Mouse (Mus musculus) frontal cortex, adult (tissue): ENCODE measurements at regions not wholly inside any gene's neighbourhood (a gene's known extent, or its start where the extent isn't known, plus 50 kb on each side); places are given as distances from the start of the nearest gene placed in this dataset.

Source experiments
- ATAC-seq: cut with Nextera tagmentation; 2 replicates; pipeline ENCODE4 v1.9.2; 2017; ENCODE audit warnings: mild to moderate bottlenecking, moderate library complexity, mixed read lengths; ENCODE audit not compliant: low TSS enrichment

GRCm38 (mm10) chr5:4597471-4597870 lies 160.4 kb downstream of the Fzd1 start:
- no peak for ATAC-seq

GRCm38 (mm10) chr5:4595010-4595409 lies 162.8 kb downstream of the Fzd1 start:
- ATAC-seq, result no peak

- ATAC-seq, result no peak
These were observed 163.3 kb downstream of the Fzd1 start for GRCm38 (mm10) chr5:4594562-4594961.

- ATAC-seq, result peak; percentile 96
These were observed 164.0 kb downstream of the Fzd1 start for GRCm38 (mm10) chr5:4593638-4594381.

GRCm38 (mm10) chr5:4591721-4592120 lies 166.1 kb downstream of the Fzd1 start:
- no peak for ATAC-seq

GRCm38 (mm10) chr5:4582702-4583475 lies 174.9 kb downstream of the Fzd1 start:
- ATAC-seq, result no peak

GRCm38 (mm10) chr5:4580185-4580839 lies 177.5 kb downstream of the Fzd1 start:
- ATAC-seq, result no peak

GRCm38 (mm10) chr5:4578856-4579255 lies 179.0 kb downstream of the Fzd1 start:
- peak; percentile 86 for ATAC-seq

- peak; percentile 85 for ATAC-seq
These were observed 180.7 kb downstream of the Fzd1 start for GRCm38 (mm10) chr5:4577179-4577578.

- no peak for ATAC-seq
These were observed 194.0 kb downstream of the Fzd1 start for GRCm38 (mm10) chr5:4563862-4564261.

- ATAC-seq, result no peak
These were observed 196.2 kb downstream of the Fzd1 start for GRCm38 (mm10) chr5:4561661-4562060.

GRCm38 (mm10) chr5:4561139-4561470 lies 196.7 kb downstream of the Fzd1 start:
- ATAC-seq, result no peak

GRCm38 (mm10) chr5:4560370-4561138 lies 197.3 kb downstream of the Fzd1 start:
- no peak for ATAC-seq

GRCm38 (mm10) chr5:4554972-4555371 lies 202.9 kb downstream of the Fzd1 start:
- ATAC-seq, result no peak

GRCm38 (mm10) chr5:4538572-4538971 lies 219.3 kb downstream of the Fzd1 start:
- ATAC-seq, result peak; percentile 52

- ATAC-seq, result no peak
These were observed 221.0 kb downstream of the Fzd1 start for GRCm38 (mm10) chr5:4536790-4537189.

GRCm38 (mm10) chr5:4535951-4536350 lies 221.9 kb downstream of the Fzd1 start:
- ATAC-seq, result no peak

GRCm38 (mm10) chr5:4534512-4534911 lies 223.3 kb downstream of the Fzd1 start:
- ATAC-seq, result no peak

- ATAC-seq, result peak; percentile 50; the same call in 1 of the 2 replicates
These were observed 227.4 kb downstream of the Fzd1 start for GRCm38 (mm10) chr5:4530236-4531067.

GRCm38 (mm10) chr5:4526042-4526815 lies 231.6 kb downstream of the Fzd1 start:
- ATAC-seq, result no peak
